29 mouse cellular contexts compared by ENCODE assay signal in genomic region chr10:121390602-121391001, GRCm38 (mm10). TPM values are rescaled to one million over a fixed set of nuclear protein-coding genes. Genes with fewer than 3 reads are reported as not detected.
"Had no signal": no experiment of that assay in that cellular context is flagged by ENCODE, and none has a peak within 500 bp of the region (broad histone marks: within the 10 kb centered on the region; RNA-seq: fewer than 3 reads in every experiment).

No protein-coding gene starts in this region.

- H3K9me3 ChIP-seq: limb, embryonic 10.5 days; limb, embryonic 12.5 days; limb, embryonic 13.5 days; limb, embryonic 15.5 days; liver, embryonic 12.5 days; liver, embryonic 13.5 days; liver, embryonic 15.5 days; lung, embryonic 15.5 days; megakaryocyte, embryonic 14.5 days; midbrain, embryonic 10.5 days; midbrain, embryonic 12.5 days; midbrain, embryonic 13.5 days; midbrain, embryonic 15.5 days; neural tube, embryonic 12.5 days had no signal

- H3K4me1 ChIP-seq: liver, embryonic 12.5 days; liver, embryonic 13.5 days; liver, embryonic 15.5 days; megakaryocyte, embryonic 14.5 days; midbrain, embryonic 10.5 days; midbrain, embryonic 12.5 days; midbrain, embryonic 13.5 days; midbrain, embryonic 15.5 days; neural tube, embryonic 12.5 days had no signal

- ATAC-seq: liver, embryonic 12.5 days; liver, postnatal 0 days; midbrain, embryonic 13.5 days; midbrain, embryonic 15.5 days; midbrain, embryonic 16.5 days had no signal

- H3K9ac ChIP-seq: limb, embryonic 12.5 days; limb, embryonic 13.5 days; limb, embryonic 15.5 days; liver, embryonic 12.5 days; liver, embryonic 13.5 days; liver, embryonic 14.5 days; liver, embryonic 15.5 days; liver, postnatal 0 days; lung, embryonic 14.5 days; lung, embryonic 15.5 days; midbrain, embryonic 12.5 days; midbrain, embryonic 13.5 days; midbrain, embryonic 15.5 days; neural tube, embryonic 12.5 days had no signal

- H3K27ac ChIP-seq: left cerebral cortex, adult 2 months; limb, embryonic 10.5 days; limb, embryonic 12.5 days; limb, embryonic 13.5 days; limb, embryonic 15.5 days; liver, embryonic 12.5 days; liver, embryonic 13.5 days; liver, embryonic 14.5 days; liver, embryonic 15.5 days; lung, embryonic 15.5 days; macrophage; midbrain, embryonic 10.5 days; midbrain, embryonic 12.5 days; midbrain, embryonic 13.5 days; midbrain, embryonic 15.5 days; neural tube, embryonic 12.5 days had no signal

- H3K4me3 ChIP-seq: left cerebral cortex, adult 2 months; limb, embryonic 10.5 days; limb, embryonic 12.5 days; limb, embryonic 13.5 days; limb, embryonic 15.5 days; liver, embryonic 12.5 days; liver, embryonic 13.5 days; liver, embryonic 15.5 days; lung, embryonic 15.5 days; megakaryocyte, embryonic 14.5 days; midbrain, embryonic 10.5 days; midbrain, embryonic 12.5 days; midbrain, embryonic 13.5 days; midbrain, embryonic 15.5 days; myocyte; neural tube, embryonic 12.5 days had no signal

- H3K27me3 ChIP-seq: limb, embryonic 12.5 days; limb, embryonic 13.5 days; limb, embryonic 15.5 days; liver, embryonic 12.5 days; liver, embryonic 13.5 days; liver, embryonic 15.5 days; lung, embryonic 15.5 days; megakaryocyte, embryonic 14.5 days; midbrain, embryonic 12.5 days; midbrain, embryonic 13.5 days; midbrain, embryonic 15.5 days; neural tube, embryonic 12.5 days had no signal

- H3K4me2 ChIP-seq: limb, embryonic 12.5 days; limb, embryonic 13.5 days; limb, embryonic 15.5 days; liver, embryonic 11.5 days; liver, embryonic 12.5 days; liver, embryonic 13.5 days; liver, embryonic 15.5 days; lung, embryonic 14.5 days; lung, embryonic 15.5 days; midbrain, embryonic 11.5 days; midbrain, embryonic 12.5 days; midbrain, embryonic 13.5 days; midbrain, embryonic 15.5 days; neural tube, embryonic 12.5 days had no signal

- DNase-seq: left cerebral cortex, postnatal 4 days; liver; liver, embryonic 13.5 days; liver, postnatal 0 days; lung, adult 2 months; lung, embryonic 14.5 days; lung, postnatal 36 days; lung, postnatal 4 days; midbrain, embryonic 14.5 days had no signal

RNA-seq across cellular contexts. Expression of gene Tbc1d30, which starts 39.5 kb away (rescaled TPM):
- polyA plus RNA-seq: myocyte had no signal
